Mouse (Mus musculus) forebrain, embryonic 16.5 days (tissue): Measurements from ENCODE around the gene Uchl4. TPM values are rescaled to one million over a fixed set of nuclear protein-coding genes. Genes with fewer than 3 reads are reported as not detected.
"Not testable (repeated sequence)": the region's sequence is repeated elsewhere in the genome, so short reads cannot be mapped to it uniquely, and the experiment has no call there.

Experiments used
- ATAC-seq: fragments of 200-750 bp; cut with Nextera tagmentation; 2 replicates; pipeline ENCODE4 v1.8.0; 2017; ENCODE audit warnings: mild to moderate bottlenecking, moderate library complexity
- H3K27ac ChIP-seq: fragments of 300-500 bp; sonication (generic); 2 replicates; pipeline ENCODE4 v1.5.1; 2014; ENCODE audit warnings: low read length, control low read depth
- H3K27me3 ChIP-seq: fragments of 300-500 bp; sonication (generic); replicated peaks from 2 replicates; pipeline ENCODE4 v1.6.1; 2014; ENCODE audit warnings: low read length; ENCODE audit not compliant: control insufficient read depth, insufficient read depth
- H3K36me3 ChIP-seq: fragments of 300-500 bp; sonication (generic); 2 replicates; pipeline ENCODE4 v1.6.1; 2014; ENCODE audit not compliant: control insufficient read depth, insufficient read depth
- H3K4me1 ChIP-seq: fragments of 300-500 bp; sonication (generic); replicated peaks from 2 replicates; pipeline ENCODE4 v1.6.1; 2014; ENCODE audit warnings: low read length; ENCODE audit not compliant: control insufficient read depth, insufficient read depth
- H3K4me2 ChIP-seq: fragments of 300-500 bp; sonication (generic); 2 replicates; pipeline ENCODE4 v1.6.1; 2014; ENCODE audit warnings: mild to moderate bottlenecking, low read length, control low read depth
- H3K4me3 ChIP-seq: fragments of 300-500 bp; sonication (generic); replicated peaks from 2 replicates; pipeline ENCODE4 v1.5.1; 2014; ENCODE audit warnings: mild to moderate bottlenecking, low read length, control low read depth
- H3K9ac ChIP-seq: fragments of 300-500 bp; sonication (generic); replicated peaks from 2 replicates; pipeline ENCODE4 v1.6.1; 2014; ENCODE audit warnings: low read depth, low read length, control low read depth
- H3K9me3 ChIP-seq: fragments of 300-500 bp; sonication (generic); 2 replicates; pipeline ENCODE4 v1.6.1; 2016; ENCODE audit warnings: low read length; ENCODE audit not compliant: control insufficient read depth
- WGBS: fragments of 180-500 bp; shearing (Covaris S2); extraction: QIAGEN DNeasy Blood & Tissue Kit; methylation state at CpG from one replicate; pipeline ENCODE4 v1.1.7; 2014; 5-methylcytosine and 5-hydroxymethylcytosine counted together
- polyA plus RNA-seq: library from polyadenylated mRNA; unstranded; fragments of >200 nt; fragmentation: Nextera tagmentation; extraction: Ambion mirVana; gene quantifications from 2 replicates; pipeline ENCODE4 v1.2.1, GENCODE M21; 2015

The Uchl4 gene
- 2.4 and 2.5 TPM in 2 replicates for polyA plus RNA-seq

GRCm38 (mm10) chr9:64234768-64235435 is at the start of gene Uchl4:
Gene Uchl4, plus strand, starts transcription at chr9:64235201.
- Histone ChIP-seq H3K4me1 (peaks cover 9% of the 10 kb centered on the region), H3K4me3 (no peak within 1 kb of the TSS), H3K9me3 (no peaks in the 10 kb centered on the region), H3K27me3 (no peaks in the 10 kb centered on the region), H3K27ac (no peak within 1 kb of the TSS), H3K4me2 (no peak within 1 kb of the TSS), H3K9ac (no peak within 1 kb of the TSS), H3K36me3 (no peaks in the 10 kb centered on the region)
- ATAC-seq, result no peak
- WGBS, result 94% methylated on average over 8 of the region's 8 CpGs

- Histone ChIP-seq H3K9ac (no peak overlapping the region), H3K4me2 (no peak overlapping the region), H3K9me3 (no peaks in the 10 kb centered on the region), H3K36me3 (no peaks in the 10 kb centered on the region), H3K4me1 (no peaks in the 10 kb centered on the region), H3K4me3 (no peak overlapping the region), H3K27me3 (no peaks in the 10 kb centered on the region), H3K27ac (no peak overlapping the region)
- 100% methylated on average over 1 of the region's 1 CpGs for WGBS
- ATAC-seq, result no peak
Observed at GRCm38 (mm10) chr9:64193879-64194278, 41.1 kb upstream of the Uchl4 start.

DNA sequence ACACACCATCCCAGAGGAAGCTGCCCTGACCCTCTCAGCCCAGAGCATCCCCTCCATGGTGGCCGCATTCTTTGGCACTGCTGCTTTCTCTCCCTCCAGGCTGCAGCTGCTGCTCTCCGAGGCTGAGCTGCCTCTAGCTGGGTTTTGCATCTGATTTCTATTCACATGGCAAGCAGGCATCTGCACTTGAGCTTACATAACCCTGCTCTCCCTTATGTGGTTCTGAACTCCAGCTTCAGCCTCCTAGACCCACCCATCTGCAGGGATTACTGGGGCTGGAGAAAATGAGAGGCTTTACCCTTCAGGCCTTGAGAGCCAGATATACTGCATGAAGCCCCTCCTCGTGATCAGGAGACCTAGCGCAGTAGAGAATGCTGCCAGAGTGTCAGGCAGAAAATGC is 39.4 kb upstream of the Uchl4 start:
- no peak overlapping the region for H3K4me2 ChIP-seq
- no peak overlapping the region for H3K9ac ChIP-seq
- no peaks in the 10 kb centered on the region for H3K36me3 ChIP-seq
- H3K27me3 ChIP-seq, result no peaks in the 10 kb centered on the region
- H3K9me3 ChIP-seq, result no peaks in the 10 kb centered on the region
- 73% methylated on average over 4 of the region's 4 CpGs for WGBS
- no peak for ATAC-seq
- no peak overlapping the region for H3K4me3 ChIP-seq
- no peak overlapping the region for H3K27ac ChIP-seq
- H3K4me1 ChIP-seq, result no peaks in the 10 kb centered on the region

DNA sequence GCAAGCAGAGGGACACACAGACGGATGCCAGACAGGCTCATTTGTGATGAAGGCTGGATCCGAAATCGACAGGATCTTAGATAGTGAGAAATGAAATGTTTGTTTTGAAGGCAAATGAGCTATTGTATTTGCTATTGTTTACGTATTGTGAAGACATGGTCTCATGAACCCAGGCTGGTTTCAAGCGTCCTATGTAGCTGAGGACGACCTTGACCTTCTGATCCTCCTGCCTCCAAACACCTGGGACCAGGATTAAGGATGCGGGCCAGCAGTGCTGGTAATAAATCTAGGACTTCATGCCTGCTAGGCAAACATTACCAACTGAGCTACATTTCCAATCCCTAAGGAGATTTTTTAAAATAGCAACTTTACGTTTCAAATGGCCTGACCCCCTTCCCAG is 37.5 kb upstream of the Uchl4 start:
- Histone ChIP-seq H3K9ac (no peak overlapping the region), H3K4me2 (no peak overlapping the region), H3K27ac (no peak overlapping the region), H3K4me1 (no peaks in the 10 kb centered on the region), H3K36me3 (no peaks in the 10 kb centered on the region), H3K9me3 (no peaks in the 10 kb centered on the region), H3K27me3 (no peaks in the 10 kb centered on the region), H3K4me3 (no peak overlapping the region)
- no peak for ATAC-seq
- 96% methylated on average over 8 of the region's 8 CpGs for WGBS

GRCm38 (mm10) chr9:64198068-64198762 is 36.8 kb upstream of the Uchl4 start:
- no peak for ATAC-seq

GRCm38 (mm10) chr9:64198763-64199418 is 36.1 kb upstream of the Uchl4 start:
- not testable (repeated sequence) for H3K36me3 ChIP-seq, H3K4me2 ChIP-seq, H3K9ac ChIP-seq, H3K27me3 ChIP-seq, H3K27ac ChIP-seq, H3K4me3 ChIP-seq, H3K4me1 ChIP-seq, H3K9me3 ChIP-seq, ATAC-seq
- 93% methylated on average over 7 of the region's 7 CpGs for WGBS

More at GRCm38 (mm10) chr9:64198068-64198762, 36.8 kb upstream of the Uchl4 start:
- Histone ChIP-seq H3K9me3 (no peaks in the 10 kb centered on the region), H3K9ac (no peak overlapping the region), H3K36me3 (no peaks in the 10 kb centered on the region), H3K4me3 (no peak overlapping the region), H3K4me2 (no peak overlapping the region), H3K4me1 (no peaks in the 10 kb centered on the region), H3K27ac (no peak overlapping the region), H3K27me3 (no peaks in the 10 kb centered on the region)
- 96% methylated on average over 5 of the region's 5 CpGs for WGBS

DNA sequence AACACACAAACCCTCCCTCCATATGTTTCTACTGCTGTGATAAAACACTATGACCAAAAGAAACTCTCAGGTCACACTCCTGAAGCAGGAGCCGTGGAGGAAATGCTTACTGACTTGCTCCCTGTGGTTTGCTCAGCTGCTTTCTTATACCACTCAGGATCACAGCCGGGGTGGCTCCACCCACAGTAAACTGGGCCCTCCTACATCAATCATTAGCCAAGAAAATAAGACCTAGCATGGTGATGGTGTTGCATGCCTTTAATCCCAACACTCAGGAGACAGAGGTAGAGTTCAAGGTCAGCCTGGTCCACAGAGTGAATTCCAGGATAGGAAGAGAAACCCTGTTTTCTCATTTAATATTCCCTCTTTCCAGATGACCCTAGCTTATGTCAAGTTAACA is 35.1 kb upstream of the Uchl4 start:
- 74% methylated on average over 2 of the region's 2 CpGs for WGBS
- no peak overlapping the region for H3K9ac ChIP-seq
- H3K9me3 ChIP-seq, result no peaks in the 10 kb centered on the region
- H3K4me2 ChIP-seq, result no peak overlapping the region
- H3K4me3 ChIP-seq, result no peak overlapping the region
- H3K27me3 ChIP-seq, result no peaks in the 10 kb centered on the region
- no peaks in the 10 kb centered on the region for H3K4me1 ChIP-seq
- no peak for ATAC-seq
- H3K27ac ChIP-seq, result no peak overlapping the region
- H3K36me3 ChIP-seq, result 0 out of 2 replicates have a peak, but pooled peaks cover 2% of the 10 kb centered on the region

GRCm38 (mm10) chr9:64202331-64202730 is 32.7 kb upstream of the Uchl4 start:
- Histone ChIP-seq H3K27me3 (no peaks in the 10 kb centered on the region), H3K4me1 (no peaks in the 10 kb centered on the region), H3K4me3 (no peak overlapping the region), H3K9ac (no peak overlapping the region), H3K4me2 (no peak overlapping the region), H3K27ac (no peak overlapping the region), H3K36me3 (0 out of 2 replicates have a peak, but pooled peaks cover 2% of the 10 kb centered on the region), H3K9me3 (no peaks in the 10 kb centered on the region)
- ATAC-seq, result no peak

DNA sequence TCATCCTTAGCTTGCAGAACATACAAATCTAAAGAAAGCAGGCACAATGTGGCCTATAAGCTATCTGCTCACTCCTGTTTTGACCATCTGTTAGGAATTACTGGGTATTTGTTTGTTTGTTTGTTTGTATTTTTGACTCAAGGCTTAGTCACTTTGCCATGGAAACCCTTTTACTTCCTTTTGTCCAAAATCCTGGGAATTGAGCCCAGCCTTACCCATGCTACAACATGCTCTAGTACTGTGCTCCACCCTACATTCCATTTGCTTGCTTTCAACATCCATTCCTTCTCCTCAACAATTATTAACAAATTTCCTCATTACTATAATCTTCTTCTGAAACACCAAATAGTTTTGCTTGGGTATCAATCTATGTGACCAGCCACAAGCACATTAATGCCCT is 32.1 kb upstream of the Uchl4 start:
- Histone ChIP-seq H3K27me3 (no peaks in the 10 kb centered on the region), H3K27ac (no peak overlapping the region)

More for the DNA sequence above, 32.1 kb upstream of the Uchl4 start:
- H3K9me3 ChIP-seq, result no peaks in the 10 kb centered on the region
- H3K4me3 ChIP-seq, result no peak overlapping the region
- no peak overlapping the region for H3K4me2 ChIP-seq
- H3K9ac ChIP-seq, result no peak overlapping the region
- H3K36me3 ChIP-seq, result 0 out of 2 replicates have a peak, but pooled peaks cover 2% of the 10 kb centered on the region
- no peak for ATAC-seq
- no peaks in the 10 kb centered on the region for H3K4me1 ChIP-seq
